10 mouse cellular contexts compared by ENCODE assay signal in the genomic region with DNA sequence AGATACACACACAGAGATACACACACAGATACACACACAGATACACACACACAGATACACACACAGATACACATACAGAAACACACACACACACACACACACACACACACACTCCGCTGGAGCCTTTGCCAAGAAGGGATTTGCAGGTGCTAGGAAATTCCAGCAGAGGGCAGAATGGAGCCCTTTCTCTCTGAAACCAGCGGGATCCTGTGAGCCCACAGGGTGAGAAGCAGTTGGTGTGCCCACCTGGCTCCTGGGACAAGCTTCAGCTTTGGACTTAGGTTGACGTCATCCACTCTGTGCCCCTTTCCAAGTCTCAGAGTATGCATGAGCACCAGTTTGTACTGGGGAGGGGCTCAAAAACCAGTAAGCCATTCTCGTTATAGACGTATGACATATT. TPM values are rescaled to one million over a fixed set of nuclear protein-coding genes. Genes with fewer than 3 reads are reported as not detected.
DNase-seq lines count a peak whose midpoint lies in the region; ATAC-seq and TF ChIP-seq lines count a peak whose summit lies in the region.
"Had no signal": no experiment of that assay in that cellular context is flagged by ENCODE, and none has a peak within 500 bp of the region (broad histone marks: within the 10 kb centered on the region; RNA-seq: fewer than 3 reads in every experiment).

No protein-coding gene starts in this region.

- peak; percentile 65 for DNase-seq in hindbrain, embryonic 11.5 days (ENCODE audit: low spot score)
- DNase-seq in midbrain, postnatal 0 days (ENCODE audit: low spot score) = peak; percentile 62
- no peak for DNase-seq in midbrain, embryonic 11.5 days (ENCODE audit: low spot score, missing footprints)
- DNase-seq in thymus, postnatal 25 days = peak; percentile 9
- DNase-seq in ovary, adult 18-20 months (ENCODE audit: low spot score) = no peak
- DNase-seq: heart, adult 18-20 months; liver, embryonic 13.5 days had no signal

- no peak overlapping the region for H3K4me3 ChIP-seq in hindbrain, embryonic 11.5 days (ENCODE audit: low read depth, low read length)
- H3K4me3 ChIP-seq in hindbrain, embryonic 16.5 days (ENCODE audit: low read length) = no peak overlapping the region
- no peak overlapping the region for H3K4me3 ChIP-seq in midbrain, postnatal 0 days (ENCODE audit: low read depth, low read length)
- H3K4me3 ChIP-seq in midbrain, embryonic 11.5 days (ENCODE audit: low read depth, low read length) = no peak overlapping the region
- H3K4me3 ChIP-seq: liver, embryonic 13.5 days had no signal

- no peak overlapping the region for H3K4me2 ChIP-seq in hindbrain, embryonic 11.5 days (replicated peaks; ENCODE audit: low read depth, low read length)
- no peak overlapping the region for H3K4me2 ChIP-seq in hindbrain, embryonic 16.5 days (ENCODE audit: low read length)
- no peak overlapping the region for H3K4me2 ChIP-seq in midbrain, postnatal 0 days (ENCODE audit: low read depth, low read length, poor library complexity, severe bottlenecking)
- H3K4me2 ChIP-seq in midbrain, embryonic 11.5 days = no peak overlapping the region
- H3K4me2 ChIP-seq: liver, embryonic 13.5 days had no signal

- no peaks in the 10 kb centered on the region for H3K36me3 ChIP-seq in hindbrain, embryonic 11.5 days (ENCODE audit: control insufficient read depth, insufficient read depth, low read length)
- H3K36me3 ChIP-seq in hindbrain, embryonic 16.5 days (ENCODE audit: control insufficient read depth, insufficient read depth, low read length) = no peaks in the 10 kb centered on the region
- H3K36me3 ChIP-seq in midbrain, postnatal 0 days (ENCODE audit: insufficient read depth, low read length) = no peaks in the 10 kb centered on the region
- H3K36me3 ChIP-seq in midbrain, embryonic 11.5 days (ENCODE audit: control insufficient read depth, insufficient read depth, low read length) = no peaks in the 10 kb centered on the region
- H3K36me3 ChIP-seq: liver, embryonic 13.5 days had no signal

- no peaks in the 10 kb centered on the region for H3K27me3 ChIP-seq in hindbrain, embryonic 11.5 days (ENCODE audit: control insufficient read depth, insufficient read depth, low read length)
- no peaks in the 10 kb centered on the region for H3K27me3 ChIP-seq in hindbrain, embryonic 16.5 days (replicated peaks; ENCODE audit: control insufficient read depth, insufficient read depth, low read length)
- no peaks in the 10 kb centered on the region for H3K27me3 ChIP-seq in midbrain, postnatal 0 days (ENCODE audit: insufficient read depth, low read length)
- no peaks in the 10 kb centered on the region for H3K27me3 ChIP-seq in midbrain, embryonic 11.5 days (ENCODE audit: control insufficient read depth, insufficient read depth, low read length)
- H3K27me3 ChIP-seq: liver, embryonic 13.5 days had no signal

- H3K27ac ChIP-seq in hindbrain, embryonic 11.5 days (ENCODE audit: low read depth, low read length) = no peak overlapping the region
- H3K27ac ChIP-seq in hindbrain, embryonic 16.5 days (ENCODE audit: low read depth, low read length) = no peak overlapping the region
- H3K27ac ChIP-seq in midbrain, postnatal 0 days (ENCODE audit: low read depth, low read length) = no peak overlapping the region
- H3K27ac ChIP-seq in midbrain, embryonic 11.5 days (ENCODE audit: low read depth, low read length) = no peak overlapping the region
- H3K27ac ChIP-seq: liver, embryonic 13.5 days had no signal

- no peaks in the 10 kb centered on the region for H3K9me3 ChIP-seq in hindbrain, embryonic 11.5 days (ENCODE audit: control insufficient read depth, low read length)
- no peaks in the 10 kb centered on the region for H3K9me3 ChIP-seq in hindbrain, embryonic 16.5 days (ENCODE audit: control insufficient read depth, low read length)
- no peaks in the 10 kb centered on the region for H3K9me3 ChIP-seq in midbrain, postnatal 0 days (ENCODE audit: low read length)
- no peaks in the 10 kb centered on the region for H3K9me3 ChIP-seq in midbrain, embryonic 11.5 days (ENCODE audit: control insufficient read depth, low read length)
- H3K9me3 ChIP-seq: liver, embryonic 13.5 days had no signal

- 54% methylated on average over 5 of the region's 5 CpGs for WGBS in hindbrain, embryonic 11.5 days
- 52% methylated on average over 5 of the region's 5 CpGs for WGBS in hindbrain, embryonic 16.5 days
- 62% methylated on average over 5 of the region's 5 CpGs for WGBS in midbrain, postnatal 0 days
- 54% methylated on average over 5 of the region's 5 CpGs for WGBS in midbrain, embryonic 11.5 days

- peak; percentile 74 for TF ChIP-seq CTCF in midbrain, postnatal 0 days (IDR thresholded peaks at IDR 0.05)

- no peaks in the 10 kb centered on the region for H3K4me1 ChIP-seq in hindbrain, embryonic 11.5 days (replicated peaks; ENCODE audit: control insufficient read depth, insufficient read depth, low read length)
- H3K4me1 ChIP-seq in hindbrain, embryonic 16.5 days (ENCODE audit: control insufficient read depth, insufficient read depth, low read depth, low read length) = no peaks in the 10 kb centered on the region
- no peaks in the 10 kb centered on the region for H3K4me1 ChIP-seq in midbrain, postnatal 0 days (ENCODE audit: insufficient read depth, low read length)
- no peaks in the 10 kb centered on the region for H3K4me1 ChIP-seq in midbrain, embryonic 11.5 days (ENCODE audit: control insufficient read depth, insufficient read depth, low read length)
- H3K4me1 ChIP-seq: liver, embryonic 13.5 days had no signal

- H3K9ac ChIP-seq in hindbrain, embryonic 11.5 days (ENCODE audit: low read depth, low read length) = no peak overlapping the region
- no peak overlapping the region for H3K9ac ChIP-seq in hindbrain, embryonic 16.5 days (ENCODE audit: low read depth, low read length)
- H3K9ac ChIP-seq in midbrain, postnatal 0 days (replicated peaks; ENCODE audit: low read length, poor library complexity, severe bottlenecking) = no peak overlapping the region
- H3K9ac ChIP-seq in midbrain, embryonic 11.5 days (ENCODE audit: low read length) = no peak overlapping the region
- H3K9ac ChIP-seq: liver, embryonic 13.5 days had no signal

- no peak for ATAC-seq in hindbrain, embryonic 11.5 days (ENCODE audit: low FRiP score)
- no peak for ATAC-seq in hindbrain, embryonic 16.5 days
- ATAC-seq in midbrain, postnatal 0 days (ENCODE audit: low FRiP score) = no peak
- ATAC-seq in midbrain, embryonic 11.5 days (ENCODE audit: low FRiP score) = no peak
- peak; percentile 52; the same call in 1 of the 2 replicates for ATAC-seq in common myeloid progenitor, adult 5-6 weeks (replicated peaks; ENCODE audit: low read depth, poor library complexity, severe bottlenecking)
- ATAC-seq: intestine, embryonic 16.5 days had no signal

RNA-seq across cellular contexts. Expression of a gene that starts 41.9 kb away (rescaled TPM):
- 199 and 220 TPM in 2 replicates for polyA plus RNA-seq in hindbrain, embryonic 11.5 days (2014; fragmentation: Nextera tagmentation; extraction: Ambion mirVana)
- 86.6 and 101 TPM in 2 replicates for polyA plus RNA-seq in hindbrain, embryonic 16.5 days (2015; fragmentation: Nextera tagmentation; extraction: Ambion mirVana)
- total RNA-seq in midbrain, postnatal 0 days (2014; rRNA removed) = 59.2 and 63.2 TPM in 2 replicates
- polyA plus RNA-seq in midbrain, postnatal 0 days (2015; fragmentation: Nextera tagmentation; extraction: Ambion mirVana) = 63.5 and 67.4 TPM in 2 replicates
- 241 and 244 TPM in 2 replicates for polyA plus RNA-seq in midbrain, embryonic 11.5 days (2014; fragmentation: Nextera tagmentation; extraction: Ambion mirVana)
- total RNA-seq in common myeloid progenitor, adult 5-6 weeks (2017) = 123 and 135 TPM in 2 replicates

RNA-seq across cellular contexts. Expression of a gene that starts 50.3 kb away (rescaled TPM):
- 248 and 262 TPM in 2 replicates for polyA plus RNA-seq in hindbrain, embryonic 11.5 days (2014; fragmentation: Nextera tagmentation; extraction: Ambion mirVana)
- polyA plus RNA-seq in hindbrain, embryonic 16.5 days (2015; fragmentation: Nextera tagmentation; extraction: Ambion mirVana) = 251 and 264 TPM in 2 replicates
- 133 and 147 TPM in 2 replicates for total RNA-seq in midbrain, postnatal 0 days (2014; rRNA removed)
- polyA plus RNA-seq in midbrain, postnatal 0 days (2015; fragmentation: Nextera tagmentation; extraction: Ambion mirVana) = 235 and 252 TPM in 2 replicates
- 217 and 224 TPM in 2 replicates for polyA plus RNA-seq in midbrain, embryonic 11.5 days (2014; fragmentation: Nextera tagmentation; extraction: Ambion mirVana)
- 27.7 and 48.8 TPM in 2 replicates for total RNA-seq in common myeloid progenitor, adult 5-6 weeks (2017)

Comparison
In these comparisons a context has a peak if more than half of its experiments do, and no peak if none do; other contexts are left out.
1. DNase-seq: peak in hindbrain, embryonic 11.5 days (single experiment), midbrain, postnatal 0 days (single experiment) and thymus, postnatal 25 days (single experiment); none in midbrain, embryonic 11.5 days (single experiment) and ovary, adult 18-20 months (single experiment).